Mouse (Mus musculus): Measurements from ENCODE around the gene Snip1. TPM values are rescaled to one million over a fixed set of nuclear protein-coding genes. Genes with fewer than 3 reads are reported as not detected.

The Snip1 gene
- polyA plus RNA-seq, 1 experiment: 3.2 TPM

- TF ChIP-seq TAL1 (IDR thresholded peaks at IDR 0.05; ENCODE audit: low read length) (no peak), GATA1 (IDR thresholded peaks at IDR 0.05; ENCODE audit: low read length) (no peak)
- H3K4me3 ChIP-seq (replicated peaks): no peak overlapping the region
These were observed 9.2 kb upstream of the Snip1 start for GRCm38 (mm10) chr4:125057273-125057672.

GRCm38 (mm10) chr4:125058033-125058432 lies 8.4 kb upstream of the Snip1 start:
- Histone ChIP-seq H3K9me3 (ENCODE audit: control insufficient read depth, low read length) (no peaks in the 10 kb centered on the region), H3K4me1 (ENCODE audit: control insufficient read depth) (peaks cover 13% of the 10 kb centered on the region), H3K4me3 (replicated peaks) (no peak overlapping the region), H3K36me3 (ENCODE audit: control insufficient read depth) (peaks cover 35% of the 10 kb centered on the region), H3K27me3 (ENCODE audit: control insufficient read depth) (no peaks in the 10 kb centered on the region)
- TF ChIP-seq TAL1 (IDR thresholded peaks at IDR 0.05; ENCODE audit: low read length) (no peak), GATA1 (IDR thresholded peaks at IDR 0.05; ENCODE audit: low read length) (no peak)

More at GRCm38 (mm10) chr4:125057273-125057672, 9.2 kb upstream of the Snip1 start:
- peaks cover 42% of the 10 kb centered on the region for H3K36me3 ChIP-seq (ENCODE audit: control insufficient read depth)
- no peaks in the 10 kb centered on the region for H3K9me3 ChIP-seq (ENCODE audit: control insufficient read depth, low read length)
- H3K27me3 ChIP-seq (ENCODE audit: control insufficient read depth): no peaks in the 10 kb centered on the region
- H3K4me1 ChIP-seq (ENCODE audit: control insufficient read depth): peaks cover 13% of the 10 kb centered on the region

- no peak for TF ChIP-seq GATA1 (IDR thresholded peaks at IDR 0.05; ENCODE audit: low read length)
- no peak for TF ChIP-seq TAL1 (IDR thresholded peaks at IDR 0.05; ENCODE audit: low read length)
- Histone ChIP-seq H3K4me3 (replicated peaks) (no peak overlapping the region), H3K4me1 (ENCODE audit: control insufficient read depth) (peaks cover 13% of the 10 kb centered on the region), H3K36me3 (ENCODE audit: control insufficient read depth) (peaks cover 26% of the 10 kb centered on the region), H3K27me3 (ENCODE audit: control insufficient read depth) (peaks cover 4% of the 10 kb centered on the region), H3K9me3 (ENCODE audit: control insufficient read depth, low read length) (no peaks in the 10 kb centered on the region)
These were observed 7.4 kb upstream of the Snip1 start for GRCm38 (mm10) chr4:125059025-125059424.

- Histone ChIP-seq H3K9me3 (ENCODE audit: control insufficient read depth, low read length) (no peaks in the 10 kb centered on the region), H3K4me3 (replicated peaks) (no peak overlapping the region), H3K4me1 (ENCODE audit: control insufficient read depth) (peaks cover 34% of the 10 kb centered on the region), H3K36me3 (ENCODE audit: control insufficient read depth) (peaks cover 13% of the 10 kb centered on the region), H3K27me3 (ENCODE audit: control insufficient read depth) (peaks cover 18% of the 10 kb centered on the region)
- TF ChIP-seq TAL1 (IDR thresholded peaks at IDR 0.05; ENCODE audit: low read length): no peak
- no peak for TF ChIP-seq GATA1 (IDR thresholded peaks at IDR 0.05; ENCODE audit: low read length)
These were observed 2.6 kb upstream of the Snip1 start for GRCm38 (mm10) chr4:125063829-125064228.

- Histone ChIP-seq H3K36me3 (ENCODE audit: control insufficient read depth) (peaks cover 32% of the 10 kb centered on the region), H3K27me3 (ENCODE audit: control insufficient read depth) (peaks cover 18% of the 10 kb centered on the region), H3K9me3 (ENCODE audit: control insufficient read depth, low read length) (no peaks in the 10 kb centered on the region), H3K4me1 (ENCODE audit: control insufficient read depth) (peaks cover 30% of the 10 kb centered on the region), H3K4me3 (replicated peaks) (peak within 1 kb of the TSS; percentile 97)
- TF ChIP-seq GATA1 (IDR thresholded peaks at IDR 0.05; ENCODE audit: low read length): no peak
- no peak for TF ChIP-seq TAL1 (IDR thresholded peaks at IDR 0.05; ENCODE audit: low read length)
These were observed 760 bp upstream of the Snip1 start, which contains the start of gene Dnali1 for GRCm38 (mm10) chr4:125065517-125066307. Dnali1 (minus strand) TSS chr4:125065703.

- Histone ChIP-seq H3K27me3 (ENCODE audit: control insufficient read depth) (no peaks in the 10 kb centered on the region), H3K36me3 (ENCODE audit: control insufficient read depth) (peaks cover 79% of the 10 kb centered on the region), H3K4me3 (replicated peaks) (no peak overlapping the region), H3K4me1 (ENCODE audit: control insufficient read depth) (peaks cover 7% of the 10 kb centered on the region), H3K9me3 (ENCODE audit: control insufficient read depth, low read length) (peaks cover 3% of the 10 kb centered on the region; the same call in 1 of the 2 replicates)
- no peak for TF ChIP-seq GATA1 (IDR thresholded peaks at IDR 0.05; ENCODE audit: low read length)
- no peak for TF ChIP-seq TAL1 (IDR thresholded peaks at IDR 0.05; ENCODE audit: low read length)
These were observed 11.2 kb downstream of the Snip1 start for GRCm38 (mm10) chr4:125077700-125078099.

GRCm38 (mm10) chr4:125078698-125079097 lies 12.2 kb downstream of the Snip1 start:
- Histone ChIP-seq H3K36me3 (ENCODE audit: control insufficient read depth) (peaks cover 70% of the 10 kb centered on the region), H3K4me3 (replicated peaks) (no peak overlapping the region), H3K9me3 (ENCODE audit: control insufficient read depth, low read length) (peaks cover 3% of the 10 kb centered on the region; the same call in 1 of the 2 replicates), H3K27me3 (ENCODE audit: control insufficient read depth) (no peaks in the 10 kb centered on the region), H3K4me1 (ENCODE audit: control insufficient read depth) (peaks cover 13% of the 10 kb centered on the region)
- no peak for TF ChIP-seq GATA1 (IDR thresholded peaks at IDR 0.05; ENCODE audit: low read length)
- TF ChIP-seq TAL1 (IDR thresholded peaks at IDR 0.05; ENCODE audit: low read length): no peak

- Histone ChIP-seq H3K4me3 (replicated peaks) (peak within 1 kb of the TSS; percentile 97), H3K4me1 (ENCODE audit: control insufficient read depth) (peaks cover 35% of the 10 kb centered on the region), H3K9me3 (ENCODE audit: control insufficient read depth, low read length) (peaks cover 3% of the 10 kb centered on the region; the same call in 1 of the 2 replicates), H3K27me3 (ENCODE audit: control insufficient read depth) (no peaks in the 10 kb centered on the region), H3K36me3 (ENCODE audit: control insufficient read depth) (peaks cover 52% of the 10 kb centered on the region)
- TF ChIP-seq TAL1 (IDR thresholded peaks at IDR 0.05; ENCODE audit: low read length) (no peak), GATA1 (IDR thresholded peaks at IDR 0.05; ENCODE audit: low read length) (no peak)
These were observed 18.2 kb downstream of the Snip1 start, which contains the start of gene Meaf6 for GRCm38 (mm10) chr4:125084403-125085345. Meaf6 (plus strand) TSS chr4:125085134.
